Mouse (Mus musculus) embryonic stem cell, embryonic (primary cell): ENCODE results near the gene Smc5.

Source experiments
- CTCF ChIA-PET, 4 experiments: fragments of 300-600 bp in 2 of 4; fragments of 350-600 bp in 2 of 4; sonication (Branson Sonifier 250); formaldehyde crosslinking; loops; one replicate each; lab custom pipeline; 2022; ENCODE audit warnings: inconsistent platforms in 2 of 4; lab: Charles Lee
- POLR2A ChIA-PET, 4 experiments: fragments of 300-600 bp in 2 of 4; fragments of 350-600 bp in 2 of 4; sonication (Branson Sonifier 250); formaldehyde crosslinking; loops; one replicate each; lab custom pipeline; 2022; ENCODE audit warnings: antibody characterized with exemption in 4 of 4, inconsistent platforms in 1 of 4; lab: Charles Lee

Gene Smc5

DNA sequence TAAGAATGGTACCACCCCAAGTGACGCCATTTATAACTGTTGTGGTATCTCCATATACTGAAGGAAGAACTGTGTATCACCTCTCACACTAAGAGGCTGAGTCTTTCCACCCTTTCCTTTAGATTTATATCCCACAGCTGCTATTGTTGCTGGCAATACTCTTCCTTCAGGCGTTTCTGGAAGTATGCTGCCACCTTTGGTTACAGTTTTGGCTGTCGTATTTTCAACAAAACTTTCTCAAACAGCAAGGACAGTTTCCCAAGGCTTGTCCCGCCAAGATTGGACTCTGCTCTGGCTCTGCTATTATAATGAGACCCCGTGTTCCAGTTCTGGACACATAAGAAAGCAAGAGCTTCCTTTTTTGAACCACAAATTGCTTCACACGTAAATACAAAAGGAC, 62.4 kb downstream of the Smc5 start:
- CTCF ChIA-PET: interaction anchor here in 1 of 4 experiments (0.6 kb wide), 1 partner anchor 274 kb away, joined by 7 read pairs; no protein-coding TSS in a partner anchor
- POLR2A ChIA-PET: interaction anchor here in 2 of 4 experiments (0.5 to 1.6 kb wide), 5 partner anchors 9 to 980 kb away, joined by 3 to 4 read pairs (median 3); no protein-coding TSS in a partner anchor

DNA sequence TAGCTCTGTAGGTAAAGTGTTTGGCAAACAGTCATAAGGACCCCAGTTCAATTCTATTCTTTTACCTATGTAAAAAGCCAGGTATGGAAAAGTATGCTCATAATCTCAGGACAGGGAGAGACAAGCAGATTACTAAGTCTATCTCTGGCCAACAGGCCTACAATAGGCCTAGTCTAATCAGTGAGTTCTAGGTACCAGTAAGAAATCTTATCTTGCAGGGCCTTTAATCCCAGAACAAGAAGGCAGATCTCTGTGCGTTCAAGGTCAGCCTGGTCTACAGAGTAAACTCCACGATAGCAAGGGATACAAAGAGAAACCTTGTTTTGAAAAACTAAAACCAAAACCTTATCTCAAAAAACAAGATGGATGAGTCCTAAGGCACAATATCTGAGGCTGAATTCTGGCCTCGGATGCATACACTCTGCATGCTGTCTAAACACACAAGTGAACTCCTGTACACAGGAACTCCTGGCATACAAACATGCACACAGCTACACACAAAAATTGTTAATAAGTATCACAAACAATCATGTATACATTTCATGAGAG, 70.1 kb downstream of the Smc5 start:
- POLR2A ChIA-PET: interaction anchor here in 1 of 4 experiments (0.7 kb wide), 1 partner anchor 12 kb away, joined by 3 read pairs; no protein-coding TSS in a partner anchor
- CTCF ChIA-PET: no interaction called here

DNA sequence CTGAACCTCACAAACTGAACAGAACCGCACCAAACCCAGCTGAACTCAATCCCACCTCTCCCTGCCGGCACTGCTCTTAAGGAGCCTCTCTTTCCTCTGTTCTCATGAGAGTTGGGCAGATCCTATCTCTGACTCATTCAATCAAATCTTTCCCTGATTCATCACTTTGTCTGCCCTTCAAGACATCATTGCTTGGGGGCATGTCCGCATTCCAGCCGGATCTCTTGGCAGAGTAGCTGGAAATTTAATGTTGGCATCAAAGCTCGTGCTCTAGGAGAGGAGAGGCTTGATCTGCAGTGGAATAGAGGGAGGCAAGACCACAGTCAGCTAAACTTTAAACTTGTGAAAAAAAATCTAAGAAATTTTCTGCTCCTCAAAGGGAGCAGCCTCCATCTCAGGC, 71.6 kb downstream of the Smc5 start:
- POLR2A ChIA-PET: interaction anchor here in 2 of 4 experiments (0.5 to 1.6 kb wide), 9 partner anchors 8 to 182 kb away, joined by 3 to 5 read pairs (median 3); partner anchors contain the start of gene Klf9 (in 1 of the 2)
- CTCF ChIA-PET: no interaction called here

DNA sequence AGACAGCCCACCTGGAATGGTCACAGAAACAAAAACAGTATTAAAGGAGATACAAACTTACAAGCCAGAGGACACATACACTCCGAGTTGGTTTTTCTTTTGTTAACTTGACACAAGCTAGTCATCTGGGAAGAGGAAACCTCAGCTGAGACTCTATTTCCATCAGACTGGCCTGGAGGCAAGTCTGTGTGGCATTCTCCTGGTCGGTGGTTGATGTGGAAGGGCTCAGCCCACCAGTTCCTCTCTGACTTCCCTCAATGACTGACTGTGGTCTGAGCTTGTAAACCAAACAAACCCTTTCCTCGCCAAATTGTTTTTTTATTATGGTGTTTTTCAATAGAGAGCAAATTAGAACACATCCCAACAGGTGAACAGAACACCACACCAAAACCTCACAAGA, 80.6 kb downstream of the Smc5 start:
- CTCF ChIA-PET: interaction anchor here in 2 of 4 experiments (0.5 to 0.8 kb wide), 2 partner anchors 278 to 367 kb away, joined by 3 to 6 read pairs; no protein-coding TSS in a partner anchor
- POLR2A ChIA-PET: interaction anchor here in 2 of 4 experiments (0.6 to 3.3 kb wide), 9 partner anchors 9 to 117 kb away, joined by 3 to 15 read pairs (median 3); no protein-coding TSS in a partner anchor

DNA sequence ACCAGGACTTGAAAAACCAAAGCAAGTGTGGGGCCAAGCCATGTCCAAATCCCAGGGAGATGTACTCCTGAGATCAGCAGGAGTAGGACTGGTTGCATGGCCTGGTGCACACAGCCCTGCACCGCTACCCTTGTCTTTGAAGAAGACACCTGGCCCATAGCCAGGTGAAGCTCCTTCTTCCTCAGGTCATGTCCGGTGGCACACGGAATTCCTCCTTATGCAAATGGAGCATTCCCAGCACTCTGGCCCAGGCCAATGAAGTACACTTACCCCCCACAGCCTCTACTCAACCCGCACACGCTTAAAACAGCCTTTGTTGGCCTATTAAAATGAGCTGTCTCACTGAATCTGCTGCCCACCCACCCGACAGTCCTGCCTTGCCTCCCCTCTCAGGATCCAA, 82.2 kb downstream of the Smc5 start:
- ChIA-PET POLR2A (interaction anchor here in 2 of 4 experiments (0.6 to 3.3 kb wide), 27 partner anchors 9 to 426 kb away, joined by 3 to 15 read pairs (median 4); partner anchors contain the start of gene Klf9 (in 1 of the 2)), CTCF (interaction anchor here (0.6 to 1.2 kb wide), 4 partner anchors 9 to 1080 kb away, joined by 3 to 4 read pairs (median 3); no protein-coding TSS in a partner anchor)

DNA sequence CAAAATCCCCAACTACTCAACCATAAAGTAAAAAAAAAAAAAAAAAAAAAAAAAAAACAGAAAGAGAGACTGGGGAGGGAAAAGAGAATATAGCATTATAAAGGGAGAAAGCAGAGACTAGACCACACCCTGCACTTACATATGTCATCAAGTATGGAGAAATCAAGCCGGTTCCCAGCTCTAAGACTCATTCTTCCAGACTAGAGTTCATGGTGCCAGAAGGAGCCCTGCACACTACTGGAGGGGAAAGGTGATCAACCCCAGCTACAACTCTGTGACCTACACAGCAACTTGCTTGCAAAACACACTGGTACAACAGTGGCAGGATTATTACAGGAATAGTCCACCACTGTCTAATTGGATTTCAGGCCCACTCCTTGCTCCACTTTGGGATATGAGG, 84.0 kb downstream of the Smc5 start:
- CTCF ChIA-PET: interaction anchor here in 2 of 4 experiments (0.6 kb wide), 2 partner anchors 17 to 214 kb away, joined by 3 read pairs; no protein-coding TSS in a partner anchor

DNA sequence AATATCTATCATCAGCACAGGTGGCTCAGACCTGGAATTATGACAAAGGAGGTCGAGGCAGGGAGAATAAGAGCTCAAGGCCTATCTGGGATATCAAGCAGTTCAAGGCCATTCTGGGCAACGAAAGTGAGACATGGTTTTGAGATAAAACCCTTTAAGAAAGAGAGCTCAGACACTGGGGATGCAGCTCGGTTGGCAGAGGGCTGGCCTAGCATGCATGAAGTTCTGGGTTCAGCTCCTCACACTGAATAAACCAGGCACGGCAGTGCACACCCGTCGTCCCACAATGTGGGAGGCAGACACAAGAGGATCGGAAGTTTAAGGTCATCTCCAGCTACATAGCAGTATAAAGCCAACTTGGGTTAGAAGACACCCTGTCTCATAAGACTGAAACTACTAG, 84.7 kb downstream of the Smc5 start:
- POLR2A ChIA-PET: interaction anchor here in 2 of 4 experiments (0.6 to 3.2 kb wide), 6 partner anchors 14 to 1113 kb away, joined by 3 to 9 read pairs (median 3); no protein-coding TSS in a partner anchor
- CTCF ChIA-PET: interaction anchor here in 2 of 4 experiments (0.6 kb wide), 2 partner anchors 36 to 215 kb away, joined by 3 to 6 read pairs; no protein-coding TSS in a partner anchor

More for the DNA sequence above, 84.0 kb downstream of the Smc5 start:
- POLR2A ChIA-PET: interaction anchor here in 1 of 4 experiments (0.7 to 3.2 kb wide), 5 partner anchors 12 to 1477 kb away, joined by 3 to 9 read pairs (median 3); no protein-coding TSS in a partner anchor

DNA sequence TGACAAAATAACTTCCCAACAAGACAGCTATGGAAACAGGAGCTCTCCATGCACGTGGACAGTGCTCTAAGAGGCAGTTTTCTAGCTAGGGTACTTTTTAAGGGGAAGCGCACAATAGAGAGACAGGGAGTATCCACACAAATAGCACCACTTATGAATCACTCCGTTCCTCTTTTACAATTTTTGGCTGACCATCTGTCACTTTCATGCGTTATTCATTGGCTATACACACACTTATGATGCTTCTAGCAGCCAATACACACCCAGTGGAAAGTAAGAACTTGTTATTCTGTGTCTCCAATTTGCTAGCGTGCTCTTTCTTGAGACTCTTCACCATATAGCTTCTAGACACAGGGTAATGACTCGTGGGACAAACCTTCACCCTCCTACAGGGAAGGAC, 86.0 kb downstream of the Smc5 start:
- CTCF ChIA-PET: no interaction called here
- POLR2A ChIA-PET: interaction anchor here in 3 of 4 experiments (0.6 to 3.2 kb wide), 3 partner anchors 52 to 300 kb away, joined by 4 to 9 read pairs (median 5); no protein-coding TSS in a partner anchor

DNA sequence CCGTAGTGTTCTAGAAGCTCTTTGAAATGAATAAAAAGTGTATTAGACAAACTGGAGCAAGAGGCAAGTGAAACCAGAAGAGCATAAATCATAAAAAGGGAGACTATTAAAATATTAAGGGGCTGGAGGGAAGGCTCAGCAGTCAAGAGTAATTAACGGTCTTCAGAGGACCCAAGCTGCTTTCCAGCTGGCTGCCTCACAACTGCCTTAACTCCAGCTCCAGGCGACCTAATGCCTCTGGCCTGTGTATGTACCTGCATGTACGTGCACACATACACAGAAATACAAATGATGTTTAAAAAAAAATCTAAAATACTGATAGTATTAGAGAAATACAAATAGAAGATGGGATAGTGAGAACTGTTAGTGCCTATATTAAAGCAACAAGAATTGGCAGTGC, 89.6 kb downstream of the Smc5 start:
- CTCF ChIA-PET: interaction anchor here in 3 of 4 experiments (0.5 to 1.4 kb wide), 4 partner anchors 157 to 538 kb away, joined by 3 read pairs; no protein-coding TSS in a partner anchor
- POLR2A ChIA-PET: interaction anchor here (0.6 to 3.2 kb wide), 21 partner anchors 9 to 169 kb away, joined by 3 to 16 read pairs (median 3); no protein-coding TSS in a partner anchor

DNA sequence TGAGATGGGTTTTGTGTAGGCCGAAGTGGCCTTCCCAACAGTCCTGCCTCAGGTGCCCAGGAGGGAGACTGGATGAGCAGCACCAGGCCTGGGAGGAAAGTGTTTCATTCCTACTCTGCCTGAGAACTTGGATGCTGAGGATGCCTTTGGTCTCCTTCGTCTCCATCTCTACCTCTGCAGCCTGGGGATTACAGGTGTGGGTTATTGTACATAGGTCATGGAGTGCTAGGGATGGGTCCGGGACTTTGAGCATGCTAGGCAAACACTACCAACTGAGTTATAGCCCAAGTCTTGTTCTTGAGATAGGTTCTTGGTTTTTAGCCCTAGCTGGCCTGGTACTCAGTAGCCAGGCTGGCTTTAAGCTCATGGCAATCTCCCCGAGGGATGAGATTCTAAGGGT, 90.2 kb downstream of the Smc5 start:
- CTCF ChIA-PET: interaction anchor here in 2 of 4 experiments (0.5 to 1.4 kb wide), 3 partner anchors 156 to 267 kb away, joined by 3 read pairs; no protein-coding TSS in a partner anchor
- POLR2A ChIA-PET: interaction anchor here in 3 of 4 experiments (0.8 to 3.2 kb wide), 17 partner anchors 8 to 136 kb away, joined by 3 to 16 read pairs (median 4); no protein-coding TSS in a partner anchor

DNA sequence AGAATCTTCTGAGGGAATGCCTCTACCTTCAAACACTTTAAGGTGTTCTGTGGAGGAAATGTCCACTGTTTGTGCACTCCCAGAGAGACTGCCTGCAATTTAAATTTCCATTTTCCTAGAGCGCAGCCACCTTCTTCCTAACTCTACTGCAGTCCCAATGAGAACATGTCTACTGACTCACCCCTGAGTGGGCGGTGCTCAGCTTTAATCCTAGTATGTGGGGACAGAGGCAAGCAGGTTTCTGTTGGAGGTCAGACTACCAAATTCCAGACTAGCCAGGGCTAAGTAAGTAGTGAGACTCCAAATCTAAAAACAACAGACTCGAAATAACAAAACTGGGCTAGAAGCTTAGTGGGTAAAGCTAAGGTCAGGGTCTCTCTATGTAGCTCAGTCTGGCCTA, 95.2 kb downstream of the Smc5 start:
- ChIA-PET POLR2A (interaction anchor here (0.5 to 4.8 kb wide), 17 partner anchors 10 to 378 kb away, joined by 3 to 33 read pairs (median 4); no protein-coding TSS in a partner anchor), CTCF (no interaction called here)

DNA sequence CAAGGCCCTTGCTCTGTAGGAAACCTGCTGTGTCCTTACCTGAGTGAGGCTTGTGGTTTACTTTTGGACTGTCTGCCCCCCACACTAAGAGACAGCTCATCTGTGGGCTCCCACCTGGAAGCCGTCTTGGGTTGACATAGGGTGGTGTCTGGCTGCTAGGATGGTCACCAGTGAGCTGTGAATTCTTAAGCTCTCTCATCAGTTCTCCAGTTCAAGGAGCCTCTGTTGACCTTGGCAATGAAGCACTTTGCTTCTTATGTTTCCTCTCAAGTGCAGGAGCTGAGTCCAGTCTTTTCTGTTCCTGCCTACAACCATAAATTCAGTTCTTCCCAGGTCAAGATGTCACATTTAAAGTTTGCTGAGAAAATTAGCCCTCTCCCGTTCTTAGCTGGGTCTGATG, 98.2 kb downstream of the Smc5 start:
- POLR2A ChIA-PET: interaction anchor here (0.6 to 4.9 kb wide), 43 partner anchors 9 to 156 kb away, joined by 3 to 51 read pairs (median 6); partner anchors contain the start of gene Klf9 (in 2 of the 4)
- CTCF ChIA-PET: interaction anchor here in 2 of 4 experiments (1.1 to 1.7 kb wide), 2 partner anchors 13 to 160 kb away, joined by 3 read pairs; no protein-coding TSS in a partner anchor

DNA sequence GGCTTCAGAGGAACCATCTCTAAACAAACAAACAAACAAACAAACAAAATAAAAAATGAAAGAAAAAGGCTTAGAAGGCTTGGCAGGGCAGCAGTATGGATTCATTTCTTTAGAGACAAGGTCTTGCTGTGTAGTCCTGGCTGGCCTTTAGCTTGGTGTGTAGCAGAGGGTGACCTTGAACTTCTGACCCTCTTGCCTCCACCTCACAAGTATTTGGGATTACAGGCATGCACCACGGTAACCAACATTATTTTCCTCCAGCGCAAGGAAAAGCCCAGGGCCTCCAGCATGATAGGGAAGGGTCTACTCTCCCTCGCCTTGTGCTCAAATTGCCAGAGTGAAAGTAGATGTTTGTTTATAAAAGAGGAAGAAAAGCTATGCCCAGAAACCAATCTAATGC, 98.6 kb downstream of the Smc5 start:
- ChIA-PET POLR2A (interaction anchor here (0.6 to 4.9 kb wide), 40 partner anchors 9 to 119 kb away, joined by 3 to 51 read pairs (median 6); partner anchors contain the start of gene Klf9 (in 1 of the 4)), CTCF (interaction anchor here in 1 of 4 experiments (1.7 kb wide), 1 partner anchor 13 kb away, joined by 3 read pairs; no protein-coding TSS in a partner anchor)

DNA sequence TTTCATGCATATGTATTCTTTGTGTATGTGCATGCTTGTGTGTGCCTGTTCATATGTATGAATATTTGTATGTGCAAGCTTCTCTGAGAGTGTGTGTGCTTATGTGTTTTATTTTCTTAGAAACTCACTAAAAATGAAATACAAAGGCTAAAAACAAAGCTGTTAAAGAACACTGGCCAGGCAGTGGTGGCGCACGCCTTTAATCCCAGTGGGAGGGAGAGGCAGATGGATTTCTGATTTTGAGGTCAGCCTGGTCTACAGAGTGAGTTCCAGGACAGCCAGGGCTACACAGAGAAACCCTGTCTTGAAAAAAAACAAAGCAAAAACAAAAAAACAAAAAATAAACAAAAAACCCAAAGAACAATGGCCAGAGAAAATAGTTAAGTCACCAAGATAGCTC, 102.6 kb downstream of the Smc5 start:
- POLR2A ChIA-PET: interaction anchor here in 3 of 4 experiments (0.7 to 25.4 kb wide), 31 partner anchors 9 to 255 kb away, joined by 3 to 738 read pairs (median 6); partner anchors contain the start of gene Klf9 (in 2 of the 3)
- CTCF ChIA-PET: interaction anchor here in 2 of 4 experiments (1.5 to 1.9 kb wide), 2 partner anchors 156 to 256 kb away, joined by 3 to 4 read pairs; no protein-coding TSS in a partner anchor

DNA sequence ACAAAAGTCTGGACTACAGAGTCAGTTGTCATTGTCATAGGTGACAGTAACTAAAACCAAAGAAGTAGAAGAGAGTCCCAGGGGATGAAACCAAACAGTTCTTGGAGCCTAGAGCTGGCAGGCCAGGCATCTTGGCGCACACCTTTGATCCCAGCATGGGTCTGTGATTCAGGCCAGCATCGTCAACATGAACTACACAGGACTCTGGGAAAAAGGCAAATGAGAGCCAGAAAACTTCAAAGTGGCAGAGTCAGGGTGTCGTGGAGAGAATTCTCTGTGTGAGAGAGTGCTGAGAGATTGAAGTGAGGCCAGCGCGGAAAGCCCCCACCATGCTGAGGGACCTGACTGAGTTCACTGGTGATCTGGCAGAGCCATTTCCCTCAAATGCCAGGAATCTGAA, 103.2 kb downstream of the Smc5 start:
- ChIA-PET POLR2A (interaction anchor here (0.6 to 25.4 kb wide), 23 partner anchors 10 to 128 kb away, joined by 3 to 738 read pairs (median 13); partner anchors contain the start of gene Klf9 (in 2 of the 4)), CTCF (interaction anchor here in 1 of 4 experiments (0.5 to 0.6 kb wide), 2 partner anchors 155 to 357 kb away, joined by 3 to 4 read pairs; no protein-coding TSS in a partner anchor)

DNA sequence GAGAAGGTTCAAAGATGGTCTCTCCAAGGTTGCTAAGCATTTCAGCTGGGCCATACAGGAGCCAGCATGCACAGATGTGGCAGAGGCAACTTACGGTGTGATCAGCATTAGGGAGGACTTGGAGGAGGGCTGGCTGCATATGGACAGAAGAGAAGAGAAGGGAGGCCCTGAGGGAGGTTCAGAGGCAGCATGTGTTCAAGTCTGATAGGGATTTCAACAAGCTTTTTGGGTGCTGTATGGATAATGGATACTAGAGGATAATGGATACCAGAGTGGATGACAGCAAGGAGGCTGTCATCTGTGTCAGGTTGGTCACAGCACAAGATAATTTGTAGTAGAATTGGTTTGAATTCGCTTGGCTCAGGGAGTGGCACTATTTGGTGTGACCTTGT, 104.0 kb downstream of the Smc5 start:
- CTCF ChIA-PET: interaction anchor here in 1 of 4 experiments (0.9 kb wide), 1 partner anchor 154 kb away, joined by 3 read pairs; no protein-coding TSS in a partner anchor
- POLR2A ChIA-PET: interaction anchor here (0.8 to 25.4 kb wide), 35 partner anchors 9 to 132 kb away, joined by 3 to 738 read pairs (median 8); partner anchors contain the start of gene Klf9 (in 2 of the 4)

DNA sequence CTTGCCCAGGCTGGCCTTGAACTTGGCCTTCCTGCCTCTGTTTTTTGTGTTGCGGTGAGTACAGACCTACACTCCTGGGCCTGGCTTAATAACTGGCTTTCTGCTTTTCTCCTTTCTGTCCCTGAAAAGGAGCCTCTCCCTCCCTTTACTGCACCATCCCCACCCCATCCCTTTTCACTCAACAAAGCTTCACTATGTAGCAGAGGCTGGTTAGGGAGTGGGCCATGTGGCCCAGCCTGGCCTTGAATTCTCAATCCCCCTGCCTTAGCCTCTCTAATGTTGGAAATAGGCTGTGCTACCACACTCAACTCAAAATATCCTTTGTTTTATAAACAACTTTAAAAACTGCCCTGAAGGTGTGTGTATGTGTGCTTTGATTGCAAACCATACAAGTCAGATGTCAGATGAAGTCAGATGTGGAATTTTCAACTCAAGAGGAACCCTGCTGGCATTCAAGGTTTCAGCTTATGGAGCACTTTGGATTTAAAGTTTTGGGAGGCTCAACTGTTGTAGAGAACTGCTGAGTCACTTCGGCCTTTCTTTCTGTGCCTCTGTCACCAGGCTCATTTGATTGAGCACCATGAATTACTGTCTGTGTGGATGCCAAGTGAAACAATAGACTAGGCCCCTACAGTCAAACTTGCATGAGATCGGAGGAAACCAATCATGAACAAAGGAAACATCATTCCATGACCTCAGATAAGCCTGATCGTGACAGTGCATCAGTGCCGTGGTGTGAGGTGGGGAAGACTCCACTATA, 104.6 kb downstream of the Smc5 start:
- CTCF ChIA-PET: interaction anchor here in 1 of 4 experiments (0.9 kb wide), 1 partner anchor 154 kb away, joined by 3 read pairs; no protein-coding TSS in a partner anchor
- POLR2A ChIA-PET: interaction anchor here (0.5 to 25.4 kb wide), 47 partner anchors 8 to 132 kb away, joined by 3 to 738 read pairs (median 6); partner anchors contain the start of gene Klf9 (in 2 of the 4)
